Mouse (Mus musculus): ENCODE data around the gene Ppil4.

GRCm38 (mm10) chr10:7840353-7840733 lies 47.7 kb downstream of the Ppil4 start:
- TF ChIP-seq POLR2A (IDR thresholded peaks at IDR 0.05; ENCODE audit: insufficient read depth, low read depth, low read length) (no peak), CTCF (IDR thresholded peaks at IDR 0.05; ENCODE audit: insufficient read depth, low read depth, low read length) (no peak)

All from olfactory bulb, adult 2 months (tissue).